Mouse (Mus musculus): Measurements from ENCODE around the gene En2.

The En2 gene

DNA sequence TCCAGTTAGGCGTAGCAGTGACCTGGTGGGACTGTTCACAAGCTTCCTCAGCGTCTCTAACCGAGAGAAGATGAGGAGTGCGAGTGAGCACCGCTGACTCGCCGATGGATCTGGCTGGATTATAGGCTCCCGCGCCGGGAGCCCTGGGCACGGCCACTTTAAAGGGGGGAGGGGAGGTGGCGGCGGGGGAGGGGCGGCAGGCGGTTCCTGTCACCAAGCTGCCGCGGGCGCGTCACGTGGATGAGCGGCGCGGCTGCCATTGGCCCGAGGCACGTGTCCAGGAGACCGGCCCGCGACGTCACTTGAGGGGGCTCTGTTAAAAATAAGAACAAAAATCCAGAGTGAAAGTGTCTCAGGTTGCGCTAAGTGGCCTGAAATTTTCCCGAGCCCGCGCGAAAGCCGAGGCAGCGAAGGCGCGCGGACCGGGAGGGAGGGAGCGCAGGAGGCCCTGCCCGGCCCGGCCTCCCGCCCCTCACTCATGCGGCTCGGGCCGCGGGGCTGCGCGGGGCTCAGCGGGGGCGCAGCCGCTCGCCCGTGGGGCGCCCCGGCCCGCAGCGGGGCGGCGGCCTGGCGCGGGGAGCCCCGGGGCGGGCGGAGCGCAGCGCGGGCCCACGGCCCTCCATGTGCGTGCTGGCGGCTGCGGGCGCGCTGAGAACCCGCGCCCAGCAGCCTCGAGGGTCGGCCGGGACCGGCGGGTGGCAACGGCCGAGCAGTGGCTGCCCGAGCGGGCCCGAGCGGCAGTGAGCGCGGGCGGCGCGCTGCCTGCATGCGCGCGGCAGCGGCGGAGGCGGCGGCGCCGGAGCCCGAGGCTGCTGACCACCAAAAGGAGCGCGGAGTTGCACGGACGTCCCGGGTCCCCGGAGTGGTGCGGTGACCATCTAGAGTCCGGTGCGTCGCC, at the start of gene En2:
Gene En2, plus strand, starts transcription at position 337 of the 898 bp plus-strand sequence.
- in situ Hi-C loops (cut with MboI, MseI) = no loop called here

- in situ Hi-C loops (cut with MboI, MseI) = no loop called here
Observed at GRCm38 (mm10) chr5:28117251-28117880, 48.1 kb upstream of the En2 start.

GRCm38 (mm10) chr5:28117882-28118530, 47.5 kb upstream of the En2 start:
- in situ Hi-C loops (cut with MboI, MseI) = no loop called here

DNA sequence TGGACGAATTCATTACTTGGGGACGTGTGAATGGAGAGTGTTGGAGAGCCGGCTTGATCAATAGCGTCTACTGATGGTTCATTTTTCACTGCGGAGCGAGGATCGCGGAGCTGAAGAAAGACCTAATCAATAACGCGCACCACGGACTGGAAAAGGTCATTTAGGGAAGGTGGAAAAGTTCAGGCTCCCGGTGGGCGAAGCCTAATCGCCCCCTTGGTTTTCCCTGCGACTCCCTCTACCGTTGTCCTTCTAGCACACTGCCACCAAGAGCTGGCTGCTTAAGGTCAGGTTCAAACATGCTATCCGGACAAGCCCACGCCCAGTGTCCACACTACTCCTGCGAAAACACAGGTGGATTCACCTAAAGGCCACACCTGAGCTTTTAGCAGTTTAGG, 47.0 kb upstream of the En2 start:
- in situ Hi-C loops (cut with MboI, MseI) = no loop called here

DNA sequence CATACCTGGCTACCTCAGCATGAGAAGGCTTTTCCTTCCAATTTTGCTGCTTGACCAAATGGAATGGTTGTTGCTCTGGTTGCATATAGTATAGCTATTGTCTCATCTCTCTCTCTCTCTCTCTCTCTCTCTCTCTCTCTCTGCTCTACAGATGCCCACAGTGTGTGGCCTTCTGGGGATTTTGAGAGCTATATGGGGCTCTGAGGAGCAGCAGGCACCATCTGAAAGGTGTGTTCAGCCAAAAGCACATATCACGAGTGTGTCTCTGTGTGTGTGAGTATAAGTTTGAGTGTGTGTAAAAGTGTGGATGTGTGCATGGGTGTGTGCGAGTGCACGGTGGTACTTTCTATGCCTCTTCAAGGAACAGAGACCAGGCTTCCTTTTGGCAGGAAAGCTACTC, 45.9 kb upstream of the En2 start:
- in situ Hi-C loops (cut with MboI, MseI) = no loop called here

GRCm38 (mm10) chr5:28122491-28123454, 42.7 kb upstream of the En2 start:
- in situ Hi-C loops (cut with MboI, MseI) = no loop called here

GRCm38 (mm10) chr5:28123455-28123825, 42.1 kb upstream of the En2 start:
- in situ Hi-C loops (cut with MboI, MseI) = no loop called here

- in situ Hi-C loops (cut with MboI, MseI) = no loop called here
Observed at GRCm38 (mm10) chr5:28124321-28125230, 40.9 kb upstream of the En2 start.

- in situ Hi-C loops (cut with MboI, MseI) = no loop called here
Observed at GRCm38 (mm10) chr5:28128851-28129250, 36.6 kb upstream of the En2 start.

GRCm38 (mm10) chr5:28132231-28132630, 33.3 kb upstream of the En2 start:
- in situ Hi-C loops (cut with MboI, MseI) = no loop called here

DNA sequence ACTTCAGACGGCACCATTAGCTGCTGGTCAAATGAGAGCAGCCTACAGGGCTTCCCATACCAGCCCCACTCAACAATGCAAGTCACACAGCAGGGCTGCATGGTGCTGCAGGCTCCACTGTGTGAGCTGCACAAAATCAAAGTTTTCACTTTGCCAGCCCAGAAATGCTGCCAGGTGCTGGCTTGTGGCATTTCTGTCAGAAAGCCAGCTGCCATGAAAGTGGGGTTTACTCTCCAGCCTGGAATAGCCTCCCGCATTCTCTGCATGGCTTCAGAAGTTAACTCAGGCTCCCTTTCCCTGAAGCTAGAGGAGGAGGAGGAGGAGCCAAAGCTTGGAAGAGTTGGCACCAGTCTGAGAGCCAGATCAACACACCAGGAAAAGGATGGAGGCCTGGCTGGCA, 29.1 kb upstream of the En2 start:
- in situ Hi-C loops (cut with MboI, MseI) = no loop called here

DNA sequence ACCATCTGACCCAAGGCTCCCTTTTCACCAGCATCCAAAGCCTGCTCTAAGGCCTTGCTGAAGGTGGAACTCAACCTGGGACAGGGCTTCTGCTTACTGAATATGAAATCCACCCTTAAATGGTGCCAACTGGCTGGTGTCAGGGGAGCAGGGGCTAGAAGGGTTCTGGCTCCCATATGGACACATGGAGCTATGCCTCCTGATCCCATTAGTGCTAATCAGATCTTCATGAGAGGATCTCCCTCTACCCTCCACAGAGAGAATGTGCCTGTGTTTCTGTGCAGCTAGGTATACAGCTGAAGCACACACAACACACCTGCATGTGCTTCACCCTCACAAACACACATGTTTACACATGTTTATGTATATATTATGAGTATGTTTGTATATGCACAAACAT, 20.9 kb upstream of the En2 start:
- in situ Hi-C loops (cut with MboI, MseI) = no loop called here

DNA sequence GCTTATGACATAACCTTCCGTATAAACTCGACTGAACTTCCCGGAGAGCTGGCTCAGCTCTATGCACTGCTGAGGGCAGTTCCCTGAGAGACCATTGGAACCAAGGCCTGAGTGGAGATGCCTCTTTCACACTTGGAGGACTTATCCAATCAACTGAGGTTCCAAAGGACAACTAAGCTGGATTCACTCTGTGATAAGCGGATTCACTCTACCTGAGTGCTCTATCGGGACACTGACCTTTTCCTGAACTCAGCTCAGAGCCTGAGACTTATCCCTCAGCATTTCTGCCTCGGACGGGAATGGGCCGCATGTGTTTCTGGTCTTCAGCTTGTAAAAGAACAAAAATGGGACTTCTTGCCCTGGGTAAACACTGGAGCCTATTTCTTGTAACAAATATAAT, 19.5 kb upstream of the En2 start:
- in situ Hi-C loops (cut with MboI, MseI) = no loop called here

DNA sequence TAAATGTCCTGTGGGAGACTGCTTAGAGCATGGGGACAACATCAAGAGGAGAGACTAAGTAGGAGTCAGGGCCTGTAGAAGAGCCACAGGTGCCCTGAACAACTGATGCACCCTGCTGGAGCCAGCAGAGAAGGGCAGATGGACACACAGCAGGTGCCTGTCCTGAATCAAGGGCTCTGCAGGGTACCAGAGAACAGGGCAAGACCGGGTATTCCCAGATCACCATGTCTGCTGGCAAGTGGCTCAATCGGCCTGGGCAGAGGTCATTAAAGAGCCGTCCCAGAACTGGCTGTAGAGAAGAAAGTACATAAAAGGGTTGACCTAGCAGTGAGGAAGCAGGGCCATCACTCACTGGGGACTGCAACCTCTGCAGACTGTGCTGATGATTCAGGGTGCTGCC, 17.0 kb upstream of the En2 start:
- in situ Hi-C loops (cut with MboI, MseI) = no loop called here

GRCm38 (mm10) chr5:28149436-28149835, 16.1 kb upstream of the En2 start:
- in situ Hi-C loops (cut with MboI, MseI) = no loop called here

GRCm38 (mm10) chr5:28157044-28157730, 8.3 kb upstream of the En2 start:
- in situ Hi-C loops (cut with MboI, MseI) = no loop called here

DNA sequence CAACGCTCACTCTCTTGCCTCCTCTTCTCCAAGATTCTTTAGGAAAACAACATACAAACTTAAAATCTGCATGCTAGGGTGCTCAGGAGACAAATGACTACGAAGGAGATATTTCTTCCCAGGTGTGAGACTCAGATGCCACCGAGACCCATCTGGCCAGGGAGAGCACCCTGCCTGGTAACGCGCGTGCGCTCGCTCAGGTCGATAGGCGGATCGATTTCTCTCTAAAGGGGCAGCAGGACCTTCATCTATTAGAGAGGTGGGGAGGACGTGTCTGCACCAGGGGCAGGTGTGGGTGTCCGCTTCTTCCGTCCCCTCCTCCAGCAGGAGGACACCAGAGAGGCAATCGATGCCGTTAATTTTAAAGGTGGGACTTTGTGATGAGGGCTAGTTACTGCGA, 7.7 kb upstream of the En2 start:
- in situ Hi-C loops (cut with MboI, MseI) = no loop called here

- in situ Hi-C loops (cut with MboI, MseI) = no loop called here
Observed at GRCm38 (mm10) chr5:28158308-28159071, 7.0 kb upstream of the En2 start.

DNA sequence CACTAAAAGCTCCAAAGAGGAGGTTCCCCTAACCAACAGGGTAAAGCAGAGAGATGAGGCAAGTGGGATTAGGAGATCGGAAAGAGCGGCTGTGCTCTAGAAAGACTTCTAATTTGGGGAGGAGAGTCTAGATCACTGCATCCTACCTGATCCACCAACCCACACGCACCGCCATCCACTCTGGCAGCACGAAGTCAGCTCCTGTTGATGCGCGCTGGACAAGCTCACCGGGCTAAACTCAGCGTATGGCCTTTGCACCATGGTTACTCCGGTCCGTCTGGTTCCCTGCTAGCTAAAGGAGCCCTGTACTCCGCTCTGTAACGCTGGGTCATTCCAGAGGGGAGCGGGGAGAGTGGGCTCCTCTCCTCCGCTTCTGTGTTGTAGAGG, 6.4 kb upstream of the En2 start:
- in situ Hi-C loops (cut with MboI, MseI) = no loop called here

Measured in T-helper 1 cell (primary cell).